Mouse (Mus musculus) MEL-GATA-1-ER (cell line): ENCODE data around the gene Cd86.

Experiments used
- DNase-seq: peaks from one replicate; pipeline ENCODE4 v3.0.0-alpha.2; 2012; ENCODE audit warnings: low read depth; ENCODE audit errors: extremely low read depth

Gene Cd86

GRCm38 (mm10) chr16:36661330-36661729 is 4.6 kb downstream of the Cd86 start:
- DNase-seq: no peak

- DNase-seq: no peak
Observed at GRCm38 (mm10) chr16:36655910-36656309, 10.0 kb downstream of the Cd86 start.

- DNase-seq: no peak
Observed at GRCm38 (mm10) chr16:36655199-36655598, 10.7 kb downstream of the Cd86 start.

- DNase-seq: no peak
Observed at GRCm38 (mm10) chr16:36651174-36651766, 14.6 kb downstream of the Cd86 start.

GRCm38 (mm10) chr16:36650511-36650910 is 15.4 kb downstream of the Cd86 start:
- no peak for DNase-seq

GRCm38 (mm10) chr16:36649304-36649703 is 16.6 kb downstream of the Cd86 start:
- DNase-seq: no peak

- DNase-seq: no peak
Observed at GRCm38 (mm10) chr16:36645124-36645523, 20.8 kb downstream of the Cd86 start.

GRCm38 (mm10) chr16:36642696-36643046 is 23.2 kb downstream of the Cd86 start:
- DNase-seq: peak; percentile 56

- DNase-seq: no peak
Observed at GRCm38 (mm10) chr16:36641830-36642695, 23.8 kb downstream of the Cd86 start.

- DNase-seq: peak; percentile 49
Observed at GRCm38 (mm10) chr16:36640993-36641392, 24.9 kb downstream of the Cd86 start.

GRCm38 (mm10) chr16:36639812-36640504 is 25.9 kb downstream of the Cd86 start:
- DNase-seq: no peak

GRCm38 (mm10) chr16:36636800-36637199 is 29.1 kb downstream of the Cd86 start:
- DNase-seq: no peak

GRCm38 (mm10) chr16:36634971-36635710 is 30.7 kb downstream of the Cd86 start:
- DNase-seq: no peak

GRCm38 (mm10) chr16:36634421-36634820 is 31.5 kb downstream of the Cd86 start:
- no peak for DNase-seq

GRCm38 (mm10) chr16:36632229-36632628 is 33.7 kb downstream of the Cd86 start:
- no peak for DNase-seq

- no peak for DNase-seq
Observed at GRCm38 (mm10) chr16:36631607-36632006, 34.3 kb downstream of the Cd86 start.

- DNase-seq: no peak
Observed at GRCm38 (mm10) chr16:36627740-36628139, 38.1 kb downstream of the Cd86 start.

GRCm38 (mm10) chr16:36626567-36627197 is 39.2 kb downstream of the Cd86 start:
- peak; percentile 88 for DNase-seq

- DNase-seq: no peak
Observed at GRCm38 (mm10) chr16:36625909-36626308, 40.0 kb downstream of the Cd86 start.

GRCm38 (mm10) chr16:36622320-36622719 is 43.6 kb downstream of the Cd86 start:
- DNase-seq: no peak

- no peak for DNase-seq
Observed at GRCm38 (mm10) chr16:36621108-36621507, 44.8 kb downstream of the Cd86 start.
